Mouse (Mus musculus): Measurements from ENCODE around the gene Lix1. TPM values are rescaled to one million over a fixed set of nuclear protein-coding genes. Genes with fewer than 3 reads are reported as not detected.
A peak's percentile ranks its signal among the peaks of the same experiment; 100 is the strongest.
"Not testable (repeated sequence)": the region's sequence is repeated elsewhere in the genome, so short reads cannot be mapped to it uniquely, and the experiment has no call there.

The Lix1 gene
- total and polyA plus RNA-seq, 2 experiments from 2014 or later = 11.2 to 11.9 TPM

DNA sequence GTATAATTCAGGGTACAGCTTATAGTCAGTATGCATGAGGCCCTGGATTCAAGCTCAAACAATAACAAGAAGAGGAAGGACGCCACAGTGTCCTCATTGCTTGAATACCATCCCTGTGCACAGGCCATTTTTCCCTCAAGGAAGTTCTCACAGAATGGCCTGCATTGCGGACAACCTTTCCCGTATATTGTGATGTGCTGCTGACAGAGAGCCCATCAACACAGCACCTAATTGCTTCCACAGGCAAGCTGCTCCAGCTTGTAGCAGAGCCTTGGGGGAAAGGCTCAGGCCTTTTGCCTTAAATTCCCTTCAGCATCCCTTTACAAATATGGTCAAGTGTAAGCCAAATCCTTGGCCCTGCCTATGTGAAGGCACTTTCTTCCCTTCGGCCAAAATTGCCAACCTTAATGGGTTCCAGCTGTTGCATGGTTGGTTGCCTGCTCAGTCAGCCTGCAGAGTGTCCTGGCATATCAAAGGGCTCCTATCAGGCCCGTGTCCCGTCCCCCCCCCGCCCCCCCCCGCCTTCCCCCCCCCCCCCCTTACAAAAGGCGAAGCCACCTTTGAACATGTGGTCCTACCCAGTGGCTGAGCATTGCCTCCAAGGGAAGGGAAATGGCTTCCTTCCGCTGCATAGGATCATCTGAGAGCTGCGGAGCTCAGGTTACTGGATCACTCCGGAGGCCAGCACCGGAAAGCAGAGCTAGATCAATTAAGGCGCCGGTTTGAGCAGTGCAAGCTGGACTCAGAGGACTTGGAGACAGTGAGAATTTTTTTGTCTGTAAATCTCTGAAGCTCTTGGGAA, 88.5 kb downstream of the Lix1 start:
- Histone ChIP-seq H3K9me3 (ENCODE audit: low read length) (no peaks in the 10 kb centered on the region), H3K4me1 (ENCODE audit: insufficient read depth, low read length) (no peaks in the 10 kb centered on the region), H3K4me2 (ENCODE audit: low read depth, low read length) (no peak overlapping the region), H3K36me3 (ENCODE audit: insufficient read depth, low read length) (no peaks in the 10 kb centered on the region), H3K27me3 (ENCODE audit: insufficient read depth, low read length) (no peaks in the 10 kb centered on the region), H3K27ac (no peak overlapping the region), H3K4me3 (ENCODE audit: low read length) (no peak overlapping the region), H3K9ac (replicated peaks; ENCODE audit: low read length) (no peak overlapping the region)
- TF ChIP-seq CTCF (IDR thresholded peaks at IDR 0.05; ENCODE audit: low read depth) = no peak
- 52% methylated on average over 14 of the region's 15 CpGs for WGBS
- peak; percentile 0 for DNase-seq (ENCODE audit: low spot score)
- ATAC-seq = no peak

DNA sequence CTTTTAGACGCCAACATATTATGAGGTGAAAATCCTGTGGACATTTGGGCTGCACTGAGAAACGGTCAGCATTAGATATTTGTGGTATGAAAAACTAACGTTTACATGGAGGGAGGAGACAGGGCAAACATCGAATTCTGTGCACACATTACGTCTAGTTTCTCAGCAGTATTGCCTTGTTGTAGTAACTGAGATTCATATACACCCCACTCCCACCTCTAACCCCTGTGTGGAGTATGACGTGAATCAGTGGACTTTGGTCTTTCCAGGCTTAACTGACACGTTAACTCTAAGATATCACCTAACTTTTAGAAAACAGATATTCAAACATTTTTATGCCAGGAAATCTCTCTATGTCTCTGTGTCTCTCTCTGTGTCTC, 89.1 kb downstream of the Lix1 start:
- ATAC-seq (no peak), DNase-seq (ENCODE audit: low spot score) (no peak)
- Histone ChIP-seq H3K36me3 (ENCODE audit: insufficient read depth, low read length) (no peaks in the 10 kb centered on the region), H3K4me3 (ENCODE audit: low read length) (no peak overlapping the region), H3K9me3 (ENCODE audit: low read length) (no peaks in the 10 kb centered on the region), H3K4me1 (ENCODE audit: insufficient read depth, low read length) (no peaks in the 10 kb centered on the region), H3K27me3 (ENCODE audit: insufficient read depth, low read length) (no peaks in the 10 kb centered on the region), H3K27ac (no peak overlapping the region), H3K4me2 (ENCODE audit: low read depth, low read length) (no peak overlapping the region), H3K9ac (replicated peaks; ENCODE audit: low read length) (no peak overlapping the region)
- WGBS = 83% methylated on average over 7 of the region's 7 CpGs
- no peak for TF ChIP-seq CTCF (IDR thresholded peaks at IDR 0.05; ENCODE audit: low read depth)

DNA sequence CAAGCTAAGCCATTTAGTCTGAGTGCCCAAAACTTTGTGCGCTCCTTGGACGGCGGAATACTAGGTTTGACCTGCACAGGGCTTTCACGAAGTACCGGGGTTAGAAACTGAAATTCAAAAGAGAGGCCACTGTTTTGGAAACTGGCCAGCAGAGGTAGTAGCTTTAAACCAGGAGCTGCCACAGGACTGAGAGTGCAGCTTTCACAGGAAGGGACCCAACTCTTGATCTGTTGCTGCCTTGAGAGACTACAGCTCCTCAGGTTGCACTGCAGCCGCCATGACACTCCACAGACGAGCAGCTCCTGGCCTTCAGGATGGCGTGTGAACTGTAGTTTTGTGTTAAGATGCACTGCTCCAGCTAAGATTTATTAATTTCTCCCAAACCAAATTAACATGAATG, 89.6 kb downstream of the Lix1 start:
- Histone ChIP-seq H3K27ac (no peak overlapping the region), H3K4me3 (ENCODE audit: low read length) (no peak overlapping the region), H3K4me2 (ENCODE audit: low read depth, low read length) (no peak overlapping the region), H3K4me1 (ENCODE audit: insufficient read depth, low read length) (no peaks in the 10 kb centered on the region), H3K9ac (replicated peaks; ENCODE audit: low read length) (no peak overlapping the region), H3K27me3 (ENCODE audit: insufficient read depth, low read length) (no peaks in the 10 kb centered on the region), H3K9me3 (ENCODE audit: low read length) (no peaks in the 10 kb centered on the region), H3K36me3 (ENCODE audit: insufficient read depth, low read length) (no peaks in the 10 kb centered on the region)
- WGBS = 88% methylated on average over 8 of the region's 8 CpGs
- DNase-seq (ENCODE audit: low spot score) (peak; percentile 0), ATAC-seq (no peak)
- no peak for TF ChIP-seq CTCF (IDR thresholded peaks at IDR 0.05; ENCODE audit: low read depth)

DNA sequence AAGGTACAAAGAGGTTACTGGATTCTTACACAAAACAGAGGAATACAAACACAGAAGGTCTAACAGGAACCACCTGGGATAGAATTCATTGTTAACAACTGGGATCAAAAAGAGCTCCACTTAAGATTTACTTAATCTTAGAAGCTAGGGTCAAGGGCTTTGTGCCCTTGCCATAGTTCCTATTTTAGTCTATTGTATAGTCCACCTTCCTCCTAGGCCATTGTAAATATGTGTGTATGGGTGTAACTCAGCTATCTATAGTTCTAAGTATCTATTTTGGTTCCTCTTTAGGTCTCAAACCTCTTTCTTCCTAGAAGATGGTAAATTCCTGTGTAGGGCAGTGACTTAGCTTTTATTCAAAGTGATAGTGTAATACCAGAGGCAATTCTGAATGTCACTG, 93.8 kb downstream of the Lix1 start:
- DNase-seq (ENCODE audit: low spot score); H3K4me2 ChIP-seq (ENCODE audit: low read depth, low read length); H3K9ac ChIP-seq (replicated peaks; ENCODE audit: low read length); ATAC-seq; H3K9me3 ChIP-seq (ENCODE audit: low read length); H3K36me3 ChIP-seq (ENCODE audit: insufficient read depth, low read length); H3K4me3 ChIP-seq (ENCODE audit: low read length); H3K4me1 ChIP-seq (ENCODE audit: insufficient read depth, low read length); H3K27me3 ChIP-seq (ENCODE audit: insufficient read depth, low read length); H3K27ac ChIP-seq: not testable (repeated sequence)

DNA sequence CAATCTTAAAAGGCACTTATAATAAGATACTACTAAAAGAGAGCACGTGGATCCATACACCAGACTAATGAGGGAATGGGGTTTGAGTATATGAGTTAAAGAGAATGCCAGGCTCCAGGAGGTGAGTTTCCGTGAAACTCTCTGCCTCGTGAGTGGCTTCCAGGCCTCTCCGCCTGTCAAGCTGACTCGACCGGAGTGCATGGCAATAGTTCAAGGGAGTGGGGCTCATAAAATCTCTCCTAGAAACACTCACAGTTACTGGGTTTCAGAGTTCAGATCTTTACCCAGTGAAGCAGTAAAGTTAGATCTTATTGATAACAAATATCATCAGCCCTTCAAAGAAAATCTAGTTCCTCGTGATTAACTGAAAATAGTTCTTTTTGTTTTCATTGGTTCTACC, 94.3 kb downstream of the Lix1 start:
- H3K4me3 ChIP-seq (ENCODE audit: low read length) = no peak overlapping the region
- ATAC-seq (no peak), DNase-seq (ENCODE audit: low spot score) (no peak)
- no peaks in the 10 kb centered on the region for H3K36me3 ChIP-seq (ENCODE audit: insufficient read depth, low read length)
- H3K27me3 ChIP-seq (ENCODE audit: insufficient read depth, low read length) = no peaks in the 10 kb centered on the region
- TF ChIP-seq CTCF (IDR thresholded peaks at IDR 0.05; ENCODE audit: low read depth) = no peak
- H3K4me1 ChIP-seq (ENCODE audit: insufficient read depth, low read length) = no peaks in the 10 kb centered on the region
- WGBS = 88% methylated on average over 7 of the region's 7 CpGs
- H3K9me3 ChIP-seq (ENCODE audit: low read length) = no peaks in the 10 kb centered on the region
- no peak overlapping the region for H3K27ac ChIP-seq
- no peak overlapping the region for H3K4me2 ChIP-seq (ENCODE audit: low read depth, low read length)
- no peak overlapping the region for H3K9ac ChIP-seq (replicated peaks; ENCODE audit: low read length)

DNA sequence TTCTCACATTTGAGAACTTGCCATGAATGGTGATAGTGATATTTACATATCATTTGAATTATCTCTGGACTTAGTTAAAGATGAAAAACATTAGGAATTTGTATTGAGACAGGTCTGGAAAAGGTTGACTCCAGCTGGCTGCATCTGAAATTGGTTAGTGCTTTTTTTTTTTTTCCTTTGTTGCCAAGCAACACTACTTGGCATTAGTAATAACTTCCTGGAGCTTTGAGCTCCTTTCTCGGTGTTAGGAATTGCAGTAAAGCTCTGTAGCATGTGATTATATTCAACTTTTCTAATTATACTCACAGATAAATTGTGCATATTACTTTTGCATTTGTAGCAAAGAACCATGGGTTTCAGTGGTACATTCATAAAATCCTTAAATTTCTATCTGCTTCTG, 96.4 kb downstream of the Lix1 start:
- 14% methylated on average over 1 of the region's 1 CpGs for WGBS
- no peaks in the 10 kb centered on the region for H3K27me3 ChIP-seq (ENCODE audit: insufficient read depth, low read length)
- no peaks in the 10 kb centered on the region for H3K4me1 ChIP-seq (ENCODE audit: insufficient read depth, low read length)
- H3K27ac ChIP-seq = no peak overlapping the region
- no peaks in the 10 kb centered on the region for H3K9me3 ChIP-seq (ENCODE audit: low read length)
- H3K4me2 ChIP-seq (ENCODE audit: low read depth, low read length) = no peak overlapping the region
- no peak for ATAC-seq
- no peak overlapping the region for H3K9ac ChIP-seq (replicated peaks; ENCODE audit: low read length)
- peak; percentile 24 for DNase-seq (ENCODE audit: low spot score)
- no peak for TF ChIP-seq CTCF (IDR thresholded peaks at IDR 0.05; ENCODE audit: low read depth)
- H3K4me3 ChIP-seq (ENCODE audit: low read length) = no peak overlapping the region
- H3K36me3 ChIP-seq (ENCODE audit: insufficient read depth, low read length) = no peaks in the 10 kb centered on the region

DNA sequence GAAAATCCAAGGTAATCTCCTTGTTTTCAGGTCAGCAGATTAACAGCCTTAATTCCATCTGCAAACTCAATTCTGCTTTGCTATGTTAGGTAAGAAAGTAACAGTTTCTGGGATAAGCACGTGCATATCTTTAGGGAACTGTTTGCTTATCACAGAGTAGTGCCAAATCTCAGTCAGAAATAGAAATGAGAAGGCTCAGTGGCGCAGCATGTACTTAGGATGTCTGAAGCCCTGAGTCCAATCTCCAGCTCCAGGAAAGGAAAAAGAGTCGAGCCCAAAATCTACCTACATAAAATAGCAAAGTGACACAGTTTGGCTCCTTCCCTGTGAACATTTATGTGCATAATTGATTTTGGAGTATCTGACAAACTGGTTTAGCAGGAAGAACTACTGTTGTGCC, 96.8 kb downstream of the Lix1 start:
- H3K9ac ChIP-seq (replicated peaks; ENCODE audit: low read length) = no peak overlapping the region
- no peaks in the 10 kb centered on the region for H3K36me3 ChIP-seq (ENCODE audit: insufficient read depth, low read length)
- TF ChIP-seq CTCF (IDR thresholded peaks at IDR 0.05; ENCODE audit: low read depth) = no peak

More for the DNA sequence above, 96.8 kb downstream of the Lix1 start:
- H3K4me1 ChIP-seq (ENCODE audit: insufficient read depth, low read length) = no peaks in the 10 kb centered on the region
- no peak overlapping the region for H3K4me2 ChIP-seq (ENCODE audit: low read depth, low read length)
- no peaks in the 10 kb centered on the region for H3K9me3 ChIP-seq (ENCODE audit: low read length)
- H3K27ac ChIP-seq = no peak overlapping the region
- WGBS = 61% methylated on average over 3 of the region's 3 CpGs
- ATAC-seq (no peak), DNase-seq (ENCODE audit: low spot score) (no peak)
- H3K27me3 ChIP-seq (ENCODE audit: insufficient read depth, low read length) = no peaks in the 10 kb centered on the region
- H3K4me3 ChIP-seq (ENCODE audit: low read length) = no peak overlapping the region

Measured in hindbrain, postnatal 0 days (tissue).